8 mouse cellular contexts compared by ENCODE assay signal in genomic region chr10:122678541-122679436, GRCm38 (mm10). TPM values are rescaled to one million over a fixed set of nuclear protein-coding genes. Genes with fewer than 3 reads are reported as not detected.
A peak's percentile ranks its signal among the peaks of the same experiment; 100 is the strongest.
DNase-seq lines count a peak whose midpoint lies in the region; ATAC-seq lines count a peak whose summit lies in the region.

TSS of gene Ppm1h (plus strand) at chr10:122678762.

- H3K4me1 ChIP-seq in limb, embryonic 10.5 days, result peaks cover 35% of the 10 kb centered on the region
- peaks cover 9% of the 10 kb centered on the region; the same call in 1 of the 2 replicates for H3K4me1 ChIP-seq in midbrain, embryonic 11.5 days (ENCODE audit: control insufficient read depth, insufficient read depth, low read length)

- no peaks in the 10 kb centered on the region for H3K9me3 ChIP-seq in limb, embryonic 10.5 days (replicated peaks)
- no peaks in the 10 kb centered on the region for H3K9me3 ChIP-seq in midbrain, embryonic 11.5 days (ENCODE audit: control insufficient read depth, low read length)

- peak within 1 kb of the TSS; percentile 96 for H3K4me2 ChIP-seq in midbrain, embryonic 11.5 days

- ATAC-seq in midbrain, embryonic 11.5 days (ENCODE audit: low FRiP score), result peak; percentile 88

- H3K27ac ChIP-seq in limb, embryonic 10.5 days, result peak within 1 kb of the TSS; percentile 91
- peak within 1 kb of the TSS; percentile 71 for H3K27ac ChIP-seq in midbrain, embryonic 11.5 days (ENCODE audit: low read depth, low read length)

- H3K4me3 ChIP-seq in limb, embryonic 10.5 days, result peak within 1 kb of the TSS; percentile 90
- H3K4me3 ChIP-seq in midbrain, embryonic 11.5 days (ENCODE audit: low read depth, low read length), result peak within 1 kb of the TSS; percentile 72

- under 1% methylated on average over 94 of the region's 94 CpGs for WGBS in limb, embryonic 10.5 days
- WGBS in midbrain, embryonic 11.5 days, result under 1% methylated on average over 78 of the region's 94 CpGs

- peak; percentile 60 to 69 for DNase-seq in adrenal gland, adult 18-20 months (ENCODE audit: low spot score in 2 of 2)
- DNase-seq in embryo, embryonic 11 days, result peak; percentile 85
- DNase-seq in heart, adult 11 months, result peak; percentile 99
- DNase-seq in kidney, adult 11 months, result peak; percentile 90
- peak; percentile 79 for DNase-seq in limb, embryonic 10.5 days (ENCODE audit: low spot score)
- DNase-seq in midbrain, embryonic 11.5 days (ENCODE audit: low spot score, missing footprints), result peak; percentile 98
- peak; percentile 32 for DNase-seq in skeletal muscle tissue, adult 2 months (ENCODE audit: low read depth, low spot score)
- no peak for DNase-seq in adipocyte (ENCODE audit: low spot score)

- peaks cover 31% of the 10 kb centered on the region for H3K27me3 ChIP-seq in limb, embryonic 10.5 days (ENCODE audit: low read depth, poor library complexity, severe bottlenecking)
- peaks cover 6% of the 10 kb centered on the region for H3K27me3 ChIP-seq in midbrain, embryonic 11.5 days (ENCODE audit: control insufficient read depth, insufficient read depth, low read length)

- no peaks in the 10 kb centered on the region for H3K36me3 ChIP-seq in limb, embryonic 10.5 days
- no peaks in the 10 kb centered on the region for H3K36me3 ChIP-seq in midbrain, embryonic 11.5 days (ENCODE audit: control insufficient read depth, insufficient read depth, low read length)

- peak within 1 kb of the TSS; percentile 87 for H3K9ac ChIP-seq in midbrain, embryonic 11.5 days (ENCODE audit: low read length)

RNA-seq across cellular contexts. Expression of gene Ppm1h, which starts in this region (rescaled TPM):
- 10 to 100 TPM; 12.9 to 22.6 TPM for total RNA-seq in adrenal gland, adult 18-20 months (2021)
- polyA plus RNA-seq in limb, embryonic 10.5 days (2016; fragmentation: Nextera tagmentation; extraction: Ambion mirVana), result 2.9 and 4.4 TPM in 2 replicates
- polyA plus RNA-seq in midbrain, embryonic 11.5 days (2014; fragmentation: Nextera tagmentation; extraction: Ambion mirVana), result 5.4 and 5.9 TPM in 2 replicates
